Mouse (Mus musculus): ENCODE measurements at regions not wholly inside any gene's neighbourhood (a gene's known extent, or its start where the extent isn't known, plus 50 kb on each side); places are given as distances from the start of the nearest gene placed in this dataset.
"Not testable (repeated sequence)": the region's sequence is repeated elsewhere in the genome, so short reads cannot be mapped to it uniquely, and the experiment has no call there.

GRCm38 (mm10) chr4:28064935-28065334 is 748.0 kb upstream of the Epha7 start:
- ATAC-seq = no peak
- H3K27me3 ChIP-seq (replicated peaks; ENCODE audit: control insufficient read depth, insufficient read depth, low read length) = no peaks in the 10 kb centered on the region
- H3K4me3 ChIP-seq (ENCODE audit: low read length) = no peak overlapping the region
- no peak overlapping the region for H3K27ac ChIP-seq (ENCODE audit: low read depth, low read length)
- no peaks in the 10 kb centered on the region for H3K9me3 ChIP-seq (ENCODE audit: control insufficient read depth, low read length)
- H3K4me2 ChIP-seq (ENCODE audit: low read length) = no peak overlapping the region
- no peaks in the 10 kb centered on the region for H3K4me1 ChIP-seq (ENCODE audit: control insufficient read depth, insufficient read depth, low read depth, low read length)
- H3K9ac ChIP-seq (ENCODE audit: low read depth, low read length) = no peak overlapping the region
- no peaks in the 10 kb centered on the region for H3K36me3 ChIP-seq (ENCODE audit: control insufficient read depth, insufficient read depth, low read length)

- Histone ChIP-seq H3K27me3 (replicated peaks; ENCODE audit: control insufficient read depth, insufficient read depth, low read length) (no peaks in the 10 kb centered on the region), H3K9ac (ENCODE audit: low read depth, low read length) (no peak overlapping the region), H3K4me1 (ENCODE audit: control insufficient read depth, insufficient read depth, low read depth, low read length) (no peaks in the 10 kb centered on the region), H3K4me2 (ENCODE audit: low read length) (no peak overlapping the region), H3K9me3 (ENCODE audit: control insufficient read depth, low read length) (no peaks in the 10 kb centered on the region), H3K27ac (ENCODE audit: low read depth, low read length) (no peak overlapping the region), H3K4me3 (ENCODE audit: low read length) (no peak overlapping the region), H3K36me3 (ENCODE audit: control insufficient read depth, insufficient read depth, low read length) (no peaks in the 10 kb centered on the region)
- no peak for ATAC-seq
- WGBS = 63% methylated on average over 1 of the region's 1 CpGs
Measured at GRCm38 (mm10) chr4:28065828-28066227, 747.1 kb upstream of the Epha7 start.

GRCm38 (mm10) chr4:28079030-28079429 is 733.9 kb upstream of the Epha7 start:
- Histone ChIP-seq H3K4me3 (ENCODE audit: low read length) (no peak overlapping the region), H3K9me3 (ENCODE audit: control insufficient read depth, low read length) (no peaks in the 10 kb centered on the region), H3K4me1 (ENCODE audit: control insufficient read depth, insufficient read depth, low read depth, low read length) (no peaks in the 10 kb centered on the region), H3K27ac (ENCODE audit: low read depth, low read length) (no peak overlapping the region), H3K4me2 (ENCODE audit: low read length) (no peak overlapping the region), H3K27me3 (replicated peaks; ENCODE audit: control insufficient read depth, insufficient read depth, low read length) (no peaks in the 10 kb centered on the region), H3K36me3 (ENCODE audit: control insufficient read depth, insufficient read depth, low read length) (no peaks in the 10 kb centered on the region), H3K9ac (ENCODE audit: low read depth, low read length) (no peak overlapping the region)
- WGBS = 91% methylated on average over 2 of the region's 2 CpGs
- no peak for ATAC-seq

GRCm38 (mm10) chr4:28092854-28093253 is 720.1 kb upstream of the Epha7 start:
- no peak for ATAC-seq
- Histone ChIP-seq H3K36me3 (ENCODE audit: control insufficient read depth, insufficient read depth, low read length) (no peaks in the 10 kb centered on the region), H3K4me2 (ENCODE audit: low read length) (no peak overlapping the region), H3K4me1 (ENCODE audit: control insufficient read depth, insufficient read depth, low read depth, low read length) (no peaks in the 10 kb centered on the region), H3K9me3 (ENCODE audit: control insufficient read depth, low read length) (no peaks in the 10 kb centered on the region), H3K4me3 (ENCODE audit: low read length) (no peak overlapping the region), H3K27ac (ENCODE audit: low read depth, low read length) (no peak overlapping the region), H3K27me3 (replicated peaks; ENCODE audit: control insufficient read depth, insufficient read depth, low read length) (no peaks in the 10 kb centered on the region), H3K9ac (ENCODE audit: low read depth, low read length) (no peak overlapping the region)
- 51% methylated on average over 3 of the region's 3 CpGs for WGBS

- H3K4me3 ChIP-seq (ENCODE audit: low read length) = peak overlapping the region; percentile 36
- 31% methylated on average over 8 of the region's 8 CpGs for WGBS
- no peaks in the 10 kb centered on the region for H3K27me3 ChIP-seq (replicated peaks; ENCODE audit: control insufficient read depth, insufficient read depth, low read length)
- H3K27ac ChIP-seq (ENCODE audit: low read depth, low read length) = peak overlapping the region; percentile 59; the same call in 1 of the 2 replicates
- no peaks in the 10 kb centered on the region for H3K9me3 ChIP-seq (ENCODE audit: control insufficient read depth, low read length)
- no peaks in the 10 kb centered on the region for H3K4me1 ChIP-seq (ENCODE audit: control insufficient read depth, insufficient read depth, low read depth, low read length)
- peak overlapping the region; percentile 50; the same call in 1 of the 2 replicates for H3K9ac ChIP-seq (ENCODE audit: low read depth, low read length)
- ATAC-seq = peak; percentile 95
- H3K36me3 ChIP-seq (ENCODE audit: control insufficient read depth, insufficient read depth, low read length) = no peaks in the 10 kb centered on the region
- H3K4me2 ChIP-seq (ENCODE audit: low read length) = peak overlapping the region; percentile 53
Measured at GRCm38 (mm10) chr4:28143165-28143564, 669.8 kb upstream of the Epha7 start.

- Histone ChIP-seq H3K27me3 (replicated peaks; ENCODE audit: control insufficient read depth, insufficient read depth, low read length) (no peaks in the 10 kb centered on the region), H3K4me2 (ENCODE audit: low read length) (no peak overlapping the region), H3K9me3 (ENCODE audit: control insufficient read depth, low read length) (no peaks in the 10 kb centered on the region), H3K4me3 (ENCODE audit: low read length) (no peak overlapping the region), H3K36me3 (ENCODE audit: control insufficient read depth, insufficient read depth, low read length) (no peaks in the 10 kb centered on the region), H3K27ac (ENCODE audit: low read depth, low read length) (no peak overlapping the region), H3K4me1 (ENCODE audit: control insufficient read depth, insufficient read depth, low read depth, low read length) (no peaks in the 10 kb centered on the region), H3K9ac (ENCODE audit: low read depth, low read length) (no peak overlapping the region)
- no peak for ATAC-seq
- 66% methylated on average over 2 of the region's 2 CpGs for WGBS
Measured at GRCm38 (mm10) chr4:28155116-28155515, 657.8 kb upstream of the Epha7 start.

- H3K27me3 ChIP-seq (replicated peaks; ENCODE audit: control insufficient read depth, insufficient read depth, low read length) = no peaks in the 10 kb centered on the region
- H3K9me3 ChIP-seq (ENCODE audit: control insufficient read depth, low read length) = no peaks in the 10 kb centered on the region
- peak; percentile 96 for ATAC-seq
- no peak overlapping the region for H3K27ac ChIP-seq (ENCODE audit: low read depth, low read length)
- no peak overlapping the region for H3K4me3 ChIP-seq (ENCODE audit: low read length)
- H3K36me3 ChIP-seq (ENCODE audit: control insufficient read depth, insufficient read depth, low read length) = no peaks in the 10 kb centered on the region
- no peaks in the 10 kb centered on the region for H3K4me1 ChIP-seq (ENCODE audit: control insufficient read depth, insufficient read depth, low read depth, low read length)
- H3K4me2 ChIP-seq (ENCODE audit: low read length) = no peak overlapping the region
- WGBS = 76% methylated on average over 3 of the region's 3 CpGs
- no peak overlapping the region for H3K9ac ChIP-seq (ENCODE audit: low read depth, low read length)
Measured at GRCm38 (mm10) chr4:28176771-28177170, 636.2 kb upstream of the Epha7 start.

GRCm38 (mm10) chr4:28190861-28191260 is 622.1 kb upstream of the Epha7 start:
- no peak overlapping the region for H3K9ac ChIP-seq (ENCODE audit: low read depth, low read length)
- WGBS = 72% methylated on average over 5 of the region's 5 CpGs
- H3K4me1 ChIP-seq (ENCODE audit: control insufficient read depth, insufficient read depth, low read depth, low read length) = no peaks in the 10 kb centered on the region
- H3K4me3 ChIP-seq (ENCODE audit: low read length) = no peak overlapping the region
- no peaks in the 10 kb centered on the region for H3K27me3 ChIP-seq (replicated peaks; ENCODE audit: control insufficient read depth, insufficient read depth, low read length)
- H3K4me2 ChIP-seq (ENCODE audit: low read length) = no peak overlapping the region
- no peaks in the 10 kb centered on the region for H3K36me3 ChIP-seq (ENCODE audit: control insufficient read depth, insufficient read depth, low read length)
- H3K9me3 ChIP-seq (ENCODE audit: control insufficient read depth, low read length) = no peaks in the 10 kb centered on the region
- no peak for ATAC-seq
- no peak overlapping the region for H3K27ac ChIP-seq (ENCODE audit: low read depth, low read length)

- 0 out of 2 replicates have a peak, but pooled peaks have one; percentile 52 for ATAC-seq
- no peak overlapping the region for H3K4me3 ChIP-seq (ENCODE audit: low read length)
- WGBS = 26% methylated on average over 2 of the region's 2 CpGs
- H3K27me3 ChIP-seq (replicated peaks; ENCODE audit: control insufficient read depth, insufficient read depth, low read length) = no peaks in the 10 kb centered on the region
- H3K4me2 ChIP-seq (ENCODE audit: low read length) = no peak overlapping the region
- no peaks in the 10 kb centered on the region for H3K9me3 ChIP-seq (ENCODE audit: control insufficient read depth, low read length)
- H3K9ac ChIP-seq (ENCODE audit: low read depth, low read length) = no peak overlapping the region
- H3K27ac ChIP-seq (ENCODE audit: low read depth, low read length) = no peak overlapping the region
- H3K4me1 ChIP-seq (ENCODE audit: control insufficient read depth, insufficient read depth, low read depth, low read length) = no peaks in the 10 kb centered on the region
- no peaks in the 10 kb centered on the region for H3K36me3 ChIP-seq (ENCODE audit: control insufficient read depth, insufficient read depth, low read length)
Measured at GRCm38 (mm10) chr4:28227594-28228208, 585.2 kb upstream of the Epha7 start.

GRCm38 (mm10) chr4:28235516-28235915 is 577.4 kb upstream of the Epha7 start:
- not testable (repeated sequence) for H3K36me3 ChIP-seq (ENCODE audit: control insufficient read depth, insufficient read depth, low read length); H3K9ac ChIP-seq (ENCODE audit: low read depth, low read length); H3K4me3 ChIP-seq (ENCODE audit: low read length); H3K4me1 ChIP-seq (ENCODE audit: control insufficient read depth, insufficient read depth, low read depth, low read length); H3K4me2 ChIP-seq (ENCODE audit: low read length); ATAC-seq; H3K27me3 ChIP-seq (replicated peaks; ENCODE audit: control insufficient read depth, insufficient read depth, low read length); H3K27ac ChIP-seq (ENCODE audit: low read depth, low read length); H3K9me3 ChIP-seq (ENCODE audit: control insufficient read depth, low read length)

All from hindbrain, embryonic 16.5 days (tissue).